Mouse (Mus musculus) E14TG2a.4 (cell line): ENCODE measurements at regions not wholly inside any gene's neighbourhood (a gene's known extent, or its start where the extent isn't known, plus 50 kb on each side); places are given as distances from the start of the nearest gene placed in this dataset.
A peak's percentile ranks its signal among the peaks of the same experiment; 100 is the strongest.

ENCODE experiments used
- CTCF ChIP-seq: conservative IDR thresholded peaks from 2 replicates; pipeline ENCODE4 v1.5.1; 2014; ENCODE audit warnings: low read length
- NANOG ChIP-seq: IDR thresholded peaks from 2 replicates; pipeline ENCODE4 v1.6.1; 2014; ENCODE audit warnings: borderline replicate concordance, low read length, mixed read lengths
- POU5F1 ChIP-seq: IDR thresholded peaks from 2 replicates; pipeline ENCODE4 v1.6.1; 2014; ENCODE audit warnings: low read length, borderline replicate concordance

- TF ChIP-seq CTCF (peak; percentile 37), POU5F1 (no peak), NANOG (no peak)
Observed at GRCm38 (mm10) chr14:114566411-114567030, 525.5 kb upstream of the Gpc5 start.
